Mouse (Mus musculus): ENCODE data around the gene Tpd52l2.

The Tpd52l2 gene

DNA sequence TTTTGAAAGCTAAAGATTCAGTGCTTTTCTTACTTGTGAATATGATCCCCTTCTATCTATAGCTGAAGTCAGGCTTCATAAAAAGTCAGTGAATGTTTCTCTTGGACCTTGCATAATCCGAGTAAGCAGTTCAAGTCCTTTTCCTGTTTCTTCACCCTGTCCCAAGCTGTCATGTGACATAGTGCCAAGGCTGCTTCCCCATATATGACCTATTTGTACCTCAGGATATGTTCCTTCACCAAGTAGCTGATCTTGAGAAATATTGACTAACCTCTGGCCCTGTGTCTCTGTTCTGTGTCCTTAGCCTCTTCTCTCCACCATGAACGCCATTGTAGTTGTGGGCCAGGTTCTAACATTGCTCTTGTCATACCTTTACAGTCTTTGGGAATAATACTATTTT, 39.5 kb downstream of the Tpd52l2 start:
- DNase-seq (ENCODE audit: extremely low spot score, low read depth, low spot score) = no peak

GRCm38 (mm10) chr2:181537444-181538047, 40.6 kb downstream of the Tpd52l2 start:
- no peak for DNase-seq (ENCODE audit: extremely low spot score, low read depth, low spot score)

DNA sequence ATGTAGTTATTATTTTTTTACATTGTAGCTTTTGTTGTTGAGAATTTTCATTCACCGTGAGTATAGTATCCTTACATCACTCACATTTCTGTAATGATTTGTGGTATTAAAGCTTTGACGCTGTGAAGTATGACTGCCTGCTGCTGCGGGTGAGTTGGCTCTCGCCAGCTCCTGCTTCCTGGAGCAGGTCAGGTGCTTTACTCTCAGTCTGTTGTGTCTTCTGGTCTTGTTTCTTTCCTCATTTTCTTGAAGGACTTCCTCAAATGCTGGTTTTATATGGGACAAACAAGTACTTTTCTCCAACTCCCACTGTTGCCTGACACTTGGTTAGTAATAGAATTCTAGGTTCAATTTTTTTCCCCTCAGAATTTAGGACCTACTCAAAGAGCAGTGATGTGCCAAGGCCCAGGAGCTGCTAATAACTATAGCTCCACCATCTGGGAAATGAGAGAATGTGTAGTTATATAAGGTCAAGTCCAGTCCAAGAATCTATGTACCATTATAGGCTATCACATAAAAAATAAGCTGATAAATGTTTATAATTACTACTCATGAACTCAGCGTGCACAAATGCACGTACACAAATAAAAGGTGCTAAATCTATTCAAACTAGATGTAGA, 44.9 kb downstream of the Tpd52l2 start:
- DNase-seq (ENCODE audit: extremely low spot score, low read depth, low spot score) = no peak

GRCm38 (mm10) chr2:181546142-181546541, 49.2 kb downstream of the Tpd52l2 start:
- no peak for DNase-seq (ENCODE audit: extremely low spot score, low read depth, low spot score)

GRCm38 (mm10) chr2:181548227-181548626, 51.3 kb downstream of the Tpd52l2 start:
- no peak for DNase-seq (ENCODE audit: extremely low spot score, low read depth, low spot score)

- DNase-seq (ENCODE audit: extremely low spot score, low read depth, low spot score) = no peak
Observed at GRCm38 (mm10) chr2:181548682-181549081, 51.7 kb downstream of the Tpd52l2 start.

- no peak for DNase-seq (ENCODE audit: extremely low spot score, low read depth, low spot score)
Observed at GRCm38 (mm10) chr2:181550233-181550632, 53.3 kb downstream of the Tpd52l2 start.

DNA sequence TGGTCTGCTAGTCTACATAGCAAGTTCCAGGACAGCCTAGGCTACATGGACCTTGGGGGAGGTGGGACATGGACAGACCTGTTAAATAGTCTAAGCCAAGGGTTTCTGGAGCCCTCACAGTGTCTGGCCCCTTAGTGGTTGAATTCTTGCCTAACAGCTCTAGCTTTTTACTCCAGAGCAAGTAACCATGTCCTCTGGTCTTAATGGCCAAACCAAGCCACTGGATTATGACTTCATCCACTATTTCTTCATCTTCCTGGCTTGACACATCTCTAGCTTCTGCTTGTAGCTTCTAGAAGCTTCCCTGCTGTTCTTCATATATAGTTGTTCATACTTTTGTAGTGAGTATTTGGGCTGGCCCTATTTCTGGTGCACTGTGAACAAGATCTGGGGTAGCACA, 56.8 kb downstream of the Tpd52l2 start:
- DNase-seq (ENCODE audit: extremely low spot score, low read depth, low spot score) = no peak

GRCm38 (mm10) chr2:181567338-181567737, 70.4 kb downstream of the Tpd52l2 start:
- no peak for DNase-seq (ENCODE audit: extremely low spot score, low read depth, low spot score)
